Mouse (Mus musculus): ENCODE measurements around the gene Dap. TPM values are rescaled to one million over a fixed set of nuclear protein-coding genes. Genes with fewer than 3 reads are reported as not detected.

Dap gene
- polyA plus RNA-seq, 1 experiment from 2014 or later: 40.4 TPM

- Histone ChIP-seq H3K9me3 (replicated peaks) (no peaks in the 10 kb centered on the region), H3K27ac (no peak overlapping the region), H3K4me2 (no peak overlapping the region), H3K36me3 (no peaks in the 10 kb centered on the region), H3K4me1 (replicated peaks) (peaks cover 28% of the 10 kb centered on the region), H3K27me3 (no peaks in the 10 kb centered on the region), H3K4me3 (replicated peaks) (no peak overlapping the region), H3K9ac (no peak overlapping the region)
- ATAC-seq (ENCODE audit: low read depth) (no peak), DNase-seq (no peak)
- 56% methylated on average over 17 of the region's 17 CpGs for WGBS (ENCODE audit: insufficient replicate concordance)
These were observed 61.0 kb downstream of the Dap start for GRCm38 (mm10) chr15:31284922-31285631.

DNA sequence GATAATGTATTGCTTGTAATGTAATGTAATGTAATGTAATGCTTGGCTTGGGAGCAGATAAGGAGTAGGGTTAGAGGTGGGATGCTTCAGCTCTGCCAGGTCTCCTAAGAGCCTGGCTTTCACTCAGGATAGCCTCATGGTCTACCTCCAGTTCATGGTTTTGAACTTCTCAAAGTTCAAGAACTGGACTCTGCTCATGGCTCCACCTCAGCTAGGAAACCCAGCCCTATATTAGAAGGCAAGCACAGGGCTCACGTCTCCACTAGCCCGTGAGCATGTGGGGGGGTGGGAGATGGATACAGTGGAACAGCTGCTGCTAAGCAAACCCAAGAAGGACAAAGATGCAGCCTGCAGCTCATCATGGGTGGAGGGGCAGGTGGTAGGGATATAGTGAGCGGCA is 61.6 kb downstream of the Dap start:
- WGBS (ENCODE audit: insufficient replicate concordance): 68% methylated on average over 3 of the region's 3 CpGs
- Histone ChIP-seq H3K27ac (no peak overlapping the region), H3K9ac (no peak overlapping the region), H3K4me1 (replicated peaks) (peaks cover 22% of the 10 kb centered on the region), H3K27me3 (no peaks in the 10 kb centered on the region), H3K36me3 (no peaks in the 10 kb centered on the region), H3K4me2 (no peak overlapping the region), H3K9me3 (replicated peaks) (no peaks in the 10 kb centered on the region), H3K4me3 (replicated peaks) (no peak overlapping the region)
- ATAC-seq (ENCODE audit: low read depth) (no peak), DNase-seq (no peak)

- Histone ChIP-seq H3K36me3 (no peaks in the 10 kb centered on the region), H3K4me2 (no peak overlapping the region), H3K27ac (no peak overlapping the region), H3K9ac (no peak overlapping the region), H3K9me3 (replicated peaks) (no peaks in the 10 kb centered on the region), H3K27me3 (peaks cover 29% of the 10 kb centered on the region), H3K4me3 (replicated peaks) (no peak overlapping the region), H3K4me1 (replicated peaks) (no peaks in the 10 kb centered on the region)
- WGBS (ENCODE audit: insufficient replicate concordance): 38% methylated on average over 3 of the region's 3 CpGs
- ATAC-seq (ENCODE audit: low read depth): peak; percentile 23; the same call in 1 of the 2 replicates
- no peak for DNase-seq
These were observed 68.5 kb downstream of the Dap start for GRCm38 (mm10) chr15:31292627-31293026.

DNA sequence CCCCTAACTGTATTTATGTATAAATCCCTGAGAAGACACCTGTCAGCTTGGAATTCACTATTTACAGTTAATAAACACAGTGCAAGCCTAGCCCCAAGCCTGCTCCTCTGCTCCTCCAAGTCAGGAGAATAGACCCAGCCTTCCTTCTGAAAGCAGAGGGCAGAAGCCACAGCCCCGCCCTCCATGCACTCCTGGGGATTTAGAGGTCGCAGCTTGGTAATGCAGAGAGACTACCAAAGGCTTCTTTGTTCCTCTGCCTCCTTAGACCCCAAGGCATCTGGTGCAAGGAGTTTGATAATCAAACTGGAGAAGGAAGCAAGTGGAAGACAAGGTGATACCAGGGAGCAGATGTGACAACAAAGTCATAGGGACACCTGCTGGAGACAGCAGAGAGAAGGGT is 70.2 kb downstream of the Dap start:
- Histone ChIP-seq H3K4me2 (no peak overlapping the region), H3K27me3 (peaks cover 38% of the 10 kb centered on the region), H3K4me1 (replicated peaks) (no peaks in the 10 kb centered on the region), H3K9ac (no peak overlapping the region), H3K4me3 (replicated peaks) (no peak overlapping the region), H3K9me3 (replicated peaks) (no peaks in the 10 kb centered on the region), H3K27ac (no peak overlapping the region), H3K36me3 (no peaks in the 10 kb centered on the region)
- WGBS (ENCODE audit: insufficient replicate concordance): 13% methylated on average over 2 of the region's 2 CpGs
- DNase-seq (no peak), ATAC-seq (ENCODE audit: low read depth) (no peak)

DNA sequence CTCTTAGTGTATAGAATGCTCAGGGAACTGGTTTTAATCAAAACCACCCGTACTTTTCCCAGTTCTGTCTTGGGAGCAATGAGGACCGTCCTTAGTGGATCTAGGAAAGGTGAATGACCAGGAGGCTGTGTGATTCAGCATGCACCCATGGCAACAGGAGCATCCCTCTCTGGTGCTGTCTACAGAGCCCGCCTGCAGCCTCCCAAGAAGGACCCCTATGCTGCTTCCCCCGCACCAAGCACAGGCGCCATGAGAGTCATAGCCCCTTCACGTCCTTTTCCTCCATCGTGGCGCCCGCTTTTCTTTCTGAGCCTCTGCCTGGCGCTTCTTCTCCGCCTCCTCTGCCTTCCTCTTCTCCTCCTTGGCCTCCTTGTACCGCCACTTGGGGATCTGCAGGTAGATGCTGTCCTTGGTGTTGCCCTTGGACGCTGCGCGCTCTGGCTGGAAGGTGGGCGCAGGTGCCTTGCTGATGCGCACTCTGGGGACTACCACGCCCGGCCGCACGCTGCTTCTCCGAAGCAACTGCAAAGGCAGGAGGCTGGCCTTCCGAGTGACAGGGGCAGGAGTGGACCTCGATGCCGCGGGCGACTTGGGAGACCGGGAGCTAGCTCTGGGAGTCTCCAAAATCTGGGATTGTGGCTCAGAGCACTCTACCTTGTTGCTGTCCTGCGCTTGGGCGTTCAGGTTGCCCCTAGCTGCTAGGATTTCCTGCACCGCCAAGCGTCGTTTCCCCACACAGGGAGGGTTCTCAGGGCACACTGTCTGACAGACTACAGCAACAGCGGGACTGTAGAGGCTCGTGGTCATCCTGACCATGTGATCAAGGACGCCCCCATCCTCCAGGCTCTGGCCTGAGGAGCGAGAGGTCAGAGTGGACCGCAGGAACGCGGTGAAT is 73.0 kb downstream of the Dap start:
- ATAC-seq (ENCODE audit: low read depth): no peak
- no peak overlapping the region for H3K4me2 ChIP-seq
- H3K4me1 ChIP-seq (replicated peaks): no peaks in the 10 kb centered on the region
- no peak overlapping the region for H3K27ac ChIP-seq
- DNase-seq: no peak
- peaks cover 38% of the 10 kb centered on the region for H3K27me3 ChIP-seq
- no peak overlapping the region for H3K4me3 ChIP-seq (replicated peaks)
- H3K36me3 ChIP-seq: no peaks in the 10 kb centered on the region
- H3K9ac ChIP-seq: no peak overlapping the region
- 13% methylated on average over 40 of the region's 40 CpGs for WGBS (ENCODE audit: insufficient replicate concordance)
- no peaks in the 10 kb centered on the region for H3K9me3 ChIP-seq (replicated peaks)

DNA sequence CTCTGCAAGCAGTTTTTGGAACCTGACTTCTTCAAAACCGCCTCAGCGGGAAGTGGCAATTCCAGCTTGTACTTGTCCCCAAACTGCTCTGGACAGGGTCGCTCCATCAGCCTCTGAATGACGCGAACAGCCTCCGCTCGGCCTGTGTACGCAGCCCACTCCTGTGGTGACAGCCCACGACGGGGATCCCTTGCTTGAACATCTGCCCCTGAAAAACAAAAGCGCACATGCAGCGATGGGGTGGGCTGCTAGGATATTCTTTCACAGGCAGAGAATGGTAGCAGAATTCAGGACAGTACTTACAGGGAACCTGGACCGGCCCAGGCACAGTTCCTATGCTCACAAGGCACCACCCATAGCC is 73.6 kb downstream of the Dap start:
- H3K4me2 ChIP-seq: no peak overlapping the region
- ATAC-seq (ENCODE audit: low read depth) (no peak), DNase-seq (no peak)
- no peak overlapping the region for H3K9ac ChIP-seq
- no peaks in the 10 kb centered on the region for H3K9me3 ChIP-seq (replicated peaks)
- no peaks in the 10 kb centered on the region for H3K4me1 ChIP-seq (replicated peaks)
- H3K4me3 ChIP-seq (replicated peaks): no peak overlapping the region
- H3K36me3 ChIP-seq: no peaks in the 10 kb centered on the region
- WGBS (ENCODE audit: insufficient replicate concordance): 37% methylated on average over 13 of the region's 13 CpGs
- no peak overlapping the region for H3K27ac ChIP-seq
- peaks cover 38% of the 10 kb centered on the region for H3K27me3 ChIP-seq

- DNase-seq (no peak), ATAC-seq (ENCODE audit: low read depth) (no peak)
- WGBS (ENCODE audit: insufficient replicate concordance): 26% methylated on average over 6 of the region's 6 CpGs
These were observed 75.3 kb downstream of the Dap start for GRCm38 (mm10) chr15:31299258-31299917.

DNA sequence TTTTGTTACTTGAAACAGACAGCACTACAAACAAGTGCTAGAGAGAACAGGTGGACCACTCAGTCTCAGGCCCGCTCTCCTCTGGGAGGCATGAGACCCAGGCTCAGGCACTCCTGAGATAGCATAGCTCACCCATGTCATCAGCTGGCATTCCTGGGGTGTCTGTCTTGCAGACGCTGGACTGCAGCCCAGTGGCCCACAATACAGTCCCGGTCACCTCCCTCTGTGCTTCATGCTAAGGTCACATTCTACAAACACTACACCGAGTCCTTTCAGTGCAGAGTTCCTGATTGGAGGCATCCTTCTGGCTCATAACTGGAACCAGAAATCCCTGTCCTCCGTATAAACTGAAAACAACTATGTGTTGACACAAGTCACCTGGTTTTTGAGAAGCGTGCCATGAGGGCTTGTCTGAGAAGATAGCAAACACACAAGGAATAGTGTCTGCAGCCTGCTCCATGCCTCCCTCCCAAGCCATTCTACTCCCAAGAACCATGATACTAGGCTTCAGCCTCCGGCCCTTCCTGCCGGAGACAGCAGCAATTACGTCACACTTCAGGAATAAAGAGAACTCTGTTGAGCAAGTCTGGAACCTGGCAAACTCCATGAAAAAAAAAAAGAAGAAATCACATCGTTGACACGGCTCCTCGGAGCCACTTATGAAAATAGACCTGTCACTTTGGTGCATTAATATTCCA is 78.3 kb downstream of the Dap start:
- Histone ChIP-seq H3K4me3 (replicated peaks) (no peak overlapping the region), H3K4me1 (replicated peaks) (no peaks in the 10 kb centered on the region), H3K4me2 (no peak overlapping the region), H3K9me3 (replicated peaks) (no peaks in the 10 kb centered on the region), H3K9ac (no peak overlapping the region), H3K36me3 (no peaks in the 10 kb centered on the region), H3K27me3 (peaks cover 11% of the 10 kb centered on the region), H3K27ac (no peak overlapping the region)
- no peak for DNase-seq
- no peak for ATAC-seq (ENCODE audit: low read depth)
- 60% methylated on average over 12 of the region's 12 CpGs for WGBS (ENCODE audit: insufficient replicate concordance)

More at GRCm38 (mm10) chr15:31299258-31299917, 75.3 kb downstream of the Dap start:
- no peaks in the 10 kb centered on the region for H3K36me3 ChIP-seq
- no peak overlapping the region for H3K4me3 ChIP-seq (replicated peaks)
- no peaks in the 10 kb centered on the region for H3K9me3 ChIP-seq (replicated peaks)
- H3K27me3 ChIP-seq: peaks cover 38% of the 10 kb centered on the region
- H3K9ac ChIP-seq: no peak overlapping the region
- no peaks in the 10 kb centered on the region for H3K4me1 ChIP-seq (replicated peaks)
- H3K4me2 ChIP-seq: no peak overlapping the region
- no peak overlapping the region for H3K27ac ChIP-seq

GRCm38 (mm10) chr15:31304302-31304701 is 80.2 kb downstream of the Dap start:
- Histone ChIP-seq H3K36me3 (no peaks in the 10 kb centered on the region), H3K9ac (no peak overlapping the region), H3K4me2 (no peak overlapping the region), H3K27ac (no peak overlapping the region), H3K4me3 (replicated peaks) (no peak overlapping the region), H3K4me1 (replicated peaks) (no peaks in the 10 kb centered on the region), H3K9me3 (replicated peaks) (no peaks in the 10 kb centered on the region), H3K27me3 (no peaks in the 10 kb centered on the region)
- WGBS (ENCODE audit: insufficient replicate concordance): 47% methylated on average over 3 of the region's 3 CpGs
- DNase-seq: no peak
- no peak for ATAC-seq (ENCODE audit: low read depth)

- DNase-seq: no peak
- WGBS (ENCODE audit: insufficient replicate concordance): 52% methylated on average over 6 of the region's 6 CpGs
- Histone ChIP-seq H3K36me3 (no peaks in the 10 kb centered on the region), H3K4me3 (replicated peaks) (no peak overlapping the region), H3K4me2 (no peak overlapping the region), H3K4me1 (replicated peaks) (no peaks in the 10 kb centered on the region), H3K27me3 (no peaks in the 10 kb centered on the region), H3K9me3 (replicated peaks) (no peaks in the 10 kb centered on the region), H3K27ac (no peak overlapping the region), H3K9ac (no peak overlapping the region)
- ATAC-seq (ENCODE audit: low read depth): no peak
These were observed 81.1 kb downstream of the Dap start for GRCm38 (mm10) chr15:31305181-31305580.

DNA sequence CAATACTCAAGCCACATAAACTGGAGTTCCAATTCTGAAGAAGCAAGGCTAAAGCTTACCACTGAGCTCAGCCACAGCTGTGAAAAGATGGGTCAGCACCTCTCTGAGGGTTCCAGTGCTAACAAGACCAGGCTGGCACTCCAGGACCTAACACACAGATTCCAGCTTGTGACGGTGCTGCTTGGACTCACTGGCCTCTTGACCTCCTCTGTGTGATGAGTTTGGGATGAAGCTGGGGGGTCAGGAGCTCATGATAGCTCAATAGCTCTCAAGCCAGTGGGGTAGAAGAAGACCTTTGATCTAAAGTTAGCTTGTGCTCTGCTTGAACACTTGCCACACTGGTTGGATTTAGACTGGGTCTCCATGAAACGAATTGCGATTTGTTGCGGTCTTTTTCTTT is 82.6 kb downstream of the Dap start:
- H3K4me3 ChIP-seq (replicated peaks): no peak overlapping the region
- no peak for DNase-seq
- no peak overlapping the region for H3K4me2 ChIP-seq
- no peaks in the 10 kb centered on the region for H3K4me1 ChIP-seq (replicated peaks)
- WGBS (ENCODE audit: insufficient replicate concordance): 79% methylated on average over 4 of the region's 4 CpGs
- H3K27ac ChIP-seq: no peak overlapping the region
- no peak overlapping the region for H3K9ac ChIP-seq
- no peak for ATAC-seq (ENCODE audit: low read depth)
- no peaks in the 10 kb centered on the region for H3K27me3 ChIP-seq
- H3K9me3 ChIP-seq (replicated peaks): no peaks in the 10 kb centered on the region
- H3K36me3 ChIP-seq: no peaks in the 10 kb centered on the region
